Mouse (Mus musculus) C2C12 (cell line): ENCODE measurements around the gene Tlr5. TPM values are rescaled to one million over a fixed set of nuclear protein-coding genes. Genes with fewer than 3 reads are reported as not detected.

ENCODE experiments used
- H3K27me3 ChIP-seq: one replicate; pipeline ENCODE4 v1.6.1; 2011; ENCODE audit not compliant: control insufficient read depth, insufficient read depth, insufficient read length
- H3K36me3 ChIP-seq: one replicate; pipeline ENCODE4 v1.6.1; 2011; ENCODE audit not compliant: control insufficient read depth, insufficient read depth
- H3K4me3 ChIP-seq: one replicate; pipeline ENCODE4 v1.5.1; 2011; ENCODE audit warnings: mild to moderate bottlenecking, control low read depth; ENCODE audit not compliant: poor library complexity, insufficient read depth, severe bottlenecking
- H3K79me2 ChIP-seq: one replicate; pipeline ENCODE4 v1.6.1; 2011; ENCODE audit not compliant: control insufficient read depth, insufficient read depth
- H3K79me3 ChIP-seq: one replicate; pipeline ENCODE4 v1.6.1; 2011; ENCODE audit warnings: low read depth, control low read depth
- H3ac ChIP-seq: one replicate; pipeline ENCODE3; 2011; ENCODE audit warnings: low read depth; ENCODE audit not compliant: control insufficient read depth, insufficient read length
- CEBPB ChIP-seq: IDR thresholded peaks from one replicate; pipeline ENCODE4 v1.6.1; 2011; ENCODE audit warnings: low read depth, mild to moderate bottlenecking, control low read depth, moderate library complexity
- CTCF ChIP-seq: IDR thresholded peaks from one replicate; pipeline ENCODE4 v1.5.1; 2011; ENCODE audit not compliant: control insufficient read depth, insufficient read depth, insufficient read length
- FOSL1 ChIP-seq: IDR thresholded peaks from one replicate; pipeline ENCODE4 v1.8.0; 2011; ENCODE audit warnings: mild to moderate bottlenecking, low read length; ENCODE audit not compliant: poor library complexity, insufficient read depth, severe bottlenecking
- MAX ChIP-seq: IDR thresholded peaks from one replicate; pipeline ENCODE4 v1.6.1; 2011; ENCODE audit warnings: mild to moderate bottlenecking, control low read depth
- MYOD1 ChIP-seq: IDR thresholded peaks from one replicate; pipeline ENCODE4 v1.6.1; 2011; ENCODE audit warnings: low read depth; ENCODE audit not compliant: control insufficient read depth, insufficient read length
- MYOG ChIP-seq: IDR thresholded peaks from one replicate; pipeline ENCODE4 v1.6.1; 2011; ENCODE audit not compliant: control insufficient read depth, insufficient read length; ENCODE audit errors: extremely low read depth
- USF1 ChIP-seq: IDR thresholded peaks from one replicate; pipeline ENCODE4 v1.6.1; 2011; ENCODE audit warnings: low read depth, mild to moderate bottlenecking, control low read depth, moderate library complexity
- long read RNA-seq, 2 experiments: library from polyadenylated mRNA; unstranded; transcript quantifications; one replicate each; pipeline ENCODE4 v2.0.0; 2019 to 2020
- polyA plus RNA-seq: library from polyadenylated mRNA; unstranded; fragments of >200 nt; fragmentation: generic; extraction: Trizol; gene quantifications from one replicate; pipeline ENCODE4 v1.2.1, GENCODE M21; 2012; ENCODE audit warnings: missing spikeins

Gene Tlr5
- not detected for polyA plus RNA-seq
- long read RNA-seq, experiment 1: 0 reads
- long read RNA-seq, experiment 2: 0 reads

GRCm38 (mm10) chr1:182954287-182955046, at the start of gene Tlr5:
TSS of gene Tlr5 (plus strand) at chr1:182954788.
- Histone ChIP-seq H3K79me2 (no peaks in the 10 kb centered on the region), H3K36me3 (no peaks in the 10 kb centered on the region), H3ac (no peak within 1 kb of the TSS), H3K27me3 (no peaks in the 10 kb centered on the region), H3K4me3 (no peak within 1 kb of the TSS), H3K79me3 (no peaks in the 10 kb centered on the region)
- no peak for TF ChIP-seq CTCF
- no peak for TF ChIP-seq MAX
- no peak for TF ChIP-seq CEBPB
- no peak for TF ChIP-seq MYOG

DNA sequence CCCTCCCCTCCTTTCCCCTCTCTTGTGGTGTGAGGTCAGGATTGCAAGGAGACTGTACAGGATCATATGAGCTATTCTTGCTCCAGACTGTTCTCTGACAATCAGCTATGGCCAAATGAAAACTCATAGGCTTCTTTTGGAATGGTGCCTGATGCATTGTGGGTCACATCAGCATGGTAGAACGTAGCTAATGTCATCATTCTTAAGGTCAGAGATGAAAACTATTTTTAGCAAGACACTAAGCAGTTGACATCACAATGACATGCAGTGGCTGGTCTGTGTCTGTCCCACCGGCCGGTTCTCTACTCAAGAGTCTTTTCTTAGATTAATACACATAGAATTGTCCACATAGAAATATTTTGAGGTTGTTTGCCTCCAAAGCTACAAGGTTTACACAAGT, 48.9 kb upstream of the Tlr5 start:
- TF ChIP-seq USF1 (no peak), CEBPB (no peak), MAX (no peak), MYOD1 (no peak), MYOG (no peak), FOSL1 (no peak), CTCF (no peak)
- Histone ChIP-seq H3ac (no peak overlapping the region), H3K36me3 (no peaks in the 10 kb centered on the region), H3K27me3 (no peaks in the 10 kb centered on the region), H3K4me3 (no peak overlapping the region), H3K79me3 (no peaks in the 10 kb centered on the region), H3K79me2 (no peaks in the 10 kb centered on the region)

DNA sequence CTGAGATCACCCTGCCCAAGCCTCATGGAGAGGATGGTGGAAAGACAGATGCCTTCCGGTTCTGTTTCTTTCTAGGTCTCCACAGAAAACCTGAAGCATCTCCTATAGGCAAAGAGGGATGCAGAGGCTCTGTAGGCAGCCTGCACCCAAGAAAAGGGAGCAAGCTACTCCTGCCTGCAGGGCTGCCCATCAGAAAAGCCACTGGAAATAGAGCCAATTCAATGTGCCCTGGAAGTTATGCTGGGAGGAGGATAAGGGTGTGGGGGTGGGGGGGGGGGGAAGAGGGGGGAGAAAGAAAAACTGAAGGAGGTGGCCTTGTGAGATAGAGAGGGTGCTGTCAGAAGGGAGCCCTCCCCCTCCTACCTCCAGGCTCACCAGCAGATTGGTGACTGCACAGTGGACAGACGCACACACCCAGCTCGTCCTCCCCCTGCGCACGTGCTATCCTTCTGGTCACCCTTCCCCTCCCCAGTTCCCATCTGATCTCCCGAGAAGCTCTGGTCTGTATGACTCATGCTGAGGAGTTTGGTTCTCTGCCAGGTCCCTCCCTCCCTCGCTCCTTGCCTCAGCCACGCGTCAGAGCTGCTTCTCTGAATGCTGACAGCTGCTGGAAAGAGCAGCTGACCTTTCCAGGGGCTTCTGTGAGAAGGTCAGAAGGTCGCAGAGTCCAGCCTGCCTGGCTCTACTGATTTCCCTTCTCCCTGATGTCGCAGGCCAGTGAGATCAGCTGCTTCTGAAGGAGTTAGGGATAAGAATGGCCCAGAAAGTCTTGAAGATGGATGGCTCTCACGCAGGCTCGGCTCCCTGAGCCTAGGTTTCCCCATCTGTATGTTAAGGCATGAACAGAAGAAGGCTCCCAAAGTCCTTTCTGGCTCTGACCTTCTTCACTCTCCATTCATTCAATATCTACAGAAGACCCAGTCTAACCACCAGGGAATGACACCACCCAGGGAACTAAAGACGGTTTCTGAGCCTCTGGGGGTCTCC, 46.2 kb upstream of the Tlr5 start:
- TF ChIP-seq USF1 (peak; percentile 77), CTCF (no peak), FOSL1 (no peak), MAX (peak; percentile 98), MYOG (no peak), MYOD1 (peak; percentile 74)
- H3K79me2 ChIP-seq: no peaks in the 10 kb centered on the region

DNA sequence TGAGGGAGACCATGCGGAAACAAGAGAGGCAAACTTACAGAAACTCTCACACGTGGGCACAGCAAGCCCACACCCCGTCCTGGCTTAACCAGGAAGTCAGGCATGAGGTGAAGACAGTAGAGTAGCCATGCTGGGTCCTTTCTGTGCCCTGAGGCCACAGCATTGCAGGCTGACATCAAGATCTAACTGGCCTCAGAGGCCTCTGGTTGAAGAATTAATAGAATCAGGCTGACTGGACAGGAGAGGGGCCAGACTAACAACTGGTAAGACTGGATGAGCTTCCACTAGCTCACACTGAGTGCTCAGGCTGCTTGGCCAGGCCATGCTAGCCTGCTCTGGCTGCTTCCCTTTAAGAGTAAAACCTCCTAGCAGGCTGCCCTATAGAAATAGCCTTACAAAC, 45.5 kb upstream of the Tlr5 start:
- H3K4me3 ChIP-seq: no peak overlapping the region
- TF ChIP-seq MYOD1: no peak
- H3K79me2 ChIP-seq: no peaks in the 10 kb centered on the region
- H3K79me3 ChIP-seq: no peaks in the 10 kb centered on the region
- no peaks in the 10 kb centered on the region for H3K27me3 ChIP-seq
- no peaks in the 10 kb centered on the region for H3K36me3 ChIP-seq
- H3ac ChIP-seq: no peak overlapping the region

More for the DNA sequence above, 46.2 kb upstream of the Tlr5 start:
- no peak overlapping the region for H3K4me3 ChIP-seq
- no peaks in the 10 kb centered on the region for H3K36me3 ChIP-seq
- H3ac ChIP-seq: no peak overlapping the region
- H3K27me3 ChIP-seq: no peaks in the 10 kb centered on the region
- H3K79me3 ChIP-seq: no peaks in the 10 kb centered on the region

GRCm38 (mm10) chr1:182909596-182909995, 45.0 kb upstream of the Tlr5 start:
- H3K27me3 ChIP-seq: no peaks in the 10 kb centered on the region
- no peak for TF ChIP-seq MYOG
- no peak for TF ChIP-seq MAX
- no peak for TF ChIP-seq FOSL1
- TF ChIP-seq CTCF: no peak
- no peak for TF ChIP-seq USF1
- TF ChIP-seq MYOD1: no peak
- no peak for TF ChIP-seq CEBPB
- H3ac ChIP-seq: no peak overlapping the region
- no peak overlapping the region for H3K4me3 ChIP-seq
- no peaks in the 10 kb centered on the region for H3K79me3 ChIP-seq
- H3K36me3 ChIP-seq: no peaks in the 10 kb centered on the region
- no peaks in the 10 kb centered on the region for H3K79me2 ChIP-seq
